Mouse (Mus musculus): ENCODE data around the gene Olfr1357.
A peak's percentile ranks its signal among the peaks of the same experiment; 100 is the strongest.
"Not testable (repeated sequence)": the region's sequence is repeated elsewhere in the genome, so short reads cannot be mapped to it uniquely, and the experiment has no call there.

The Olfr1357 gene

GRCm38 (mm10) chr10:78617974-78618373, at the start of gene Olfr1357:
Gene Olfr1357 (minus strand): TSS chr10:78618074.
- DNase-seq = no peak

GRCm38 (mm10) chr10:78666696-78667095, 48.8 kb upstream of the Olfr1357 start:
- not testable (repeated sequence) for DNase-seq

GRCm38 (mm10) chr10:78664546-78664945, 46.7 kb upstream of the Olfr1357 start:
- DNase-seq = no peak

DNA sequence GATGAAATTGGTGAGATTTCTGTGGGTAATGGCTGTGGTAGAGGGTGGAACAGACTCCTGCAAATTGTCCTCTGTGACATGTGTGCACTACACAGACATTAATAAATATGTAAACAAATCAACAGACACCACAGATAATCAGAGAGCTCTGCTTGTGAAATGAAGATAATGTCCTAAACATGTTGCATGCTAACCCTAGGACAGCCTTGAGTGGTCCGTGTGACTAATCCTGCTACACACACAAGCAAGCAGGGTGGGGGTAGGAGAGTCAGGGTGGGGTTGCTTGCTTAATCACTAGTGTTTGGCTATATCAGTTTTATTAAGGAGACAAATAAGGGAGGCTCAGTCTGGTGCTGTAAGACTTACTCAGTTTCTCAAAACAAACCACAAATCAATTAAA, 43.3 kb upstream of the Olfr1357 start:
- no peak for DNase-seq

DNA sequence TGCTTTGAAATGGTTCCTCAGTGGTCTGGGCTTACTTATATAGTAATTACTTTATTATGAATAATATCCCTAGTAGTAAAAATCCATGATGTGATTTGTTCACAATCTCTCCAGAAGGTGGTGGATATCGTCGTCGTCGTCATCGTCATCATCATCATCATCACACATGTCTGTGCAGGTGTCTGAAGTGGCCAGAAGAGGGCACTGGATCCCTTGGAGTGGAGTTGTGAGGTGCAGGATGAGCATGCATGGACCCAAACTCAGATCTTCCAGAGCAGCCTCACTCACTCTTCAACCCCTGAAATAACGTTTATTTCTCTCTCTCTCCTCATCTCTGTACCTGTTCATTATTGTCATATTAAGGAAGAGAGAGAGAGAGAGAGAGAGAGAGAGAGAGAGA, 14.4 kb upstream of the Olfr1357 start:
- DNase-seq = peak; percentile 6

GRCm38 (mm10) chr10:78630194-78630593, 12.3 kb upstream of the Olfr1357 start:
- no peak for DNase-seq

DNA sequence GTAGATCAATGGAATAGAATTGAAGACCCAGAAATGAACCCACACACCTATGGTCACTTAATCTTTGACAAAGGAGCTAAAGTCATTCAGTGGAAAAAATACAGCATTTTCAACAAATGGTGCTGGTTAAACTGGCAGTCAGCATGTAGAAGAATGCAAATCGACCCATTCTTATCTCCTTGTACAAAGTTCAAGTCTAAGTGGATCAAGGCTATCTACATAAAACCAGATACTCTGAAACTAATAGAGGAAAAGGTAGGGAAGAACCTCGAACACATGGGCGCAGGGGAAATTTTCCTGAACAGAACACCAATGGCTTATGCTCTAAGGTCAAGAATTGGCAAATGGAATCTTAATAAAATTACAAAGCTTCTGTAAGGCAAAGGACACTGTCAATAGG, 5.3 kb upstream of the Olfr1357 start:
- DNase-seq = not testable (repeated sequence)

GRCm38 (mm10) chr10:78607602-78608001, 10.3 kb downstream of the Olfr1357 start:
- DNase-seq = no peak

DNA sequence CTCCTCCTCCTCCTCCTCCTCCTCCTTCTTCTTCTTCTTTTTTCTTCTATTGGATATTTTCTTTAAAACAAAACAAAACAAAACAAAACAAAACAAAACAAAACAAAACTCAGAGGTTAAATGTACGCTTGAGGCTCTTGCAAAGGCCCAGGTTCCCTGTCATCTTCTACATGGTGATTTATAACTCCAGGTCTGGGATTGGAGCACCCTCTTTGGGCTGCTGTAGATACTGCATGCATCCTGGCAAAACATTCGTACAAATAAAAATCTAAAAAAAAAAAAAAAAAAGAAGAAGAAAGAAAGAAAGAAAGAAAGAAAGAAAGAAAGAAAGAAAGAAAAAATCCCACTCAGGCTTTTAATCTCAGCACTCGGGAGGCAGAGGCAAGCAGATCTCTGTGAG, 12.8 kb downstream of the Olfr1357 start:
- no peak for DNase-seq

- DNase-seq = no peak
These were observed 18.0 kb downstream of the Olfr1357 start for GRCm38 (mm10) chr10:78599865-78600264.

GRCm38 (mm10) chr10:78594566-78594965, 23.3 kb downstream of the Olfr1357 start:
- no peak for DNase-seq

GRCm38 (mm10) chr10:78594157-78594556, 23.7 kb downstream of the Olfr1357 start:
- DNase-seq = no peak

GRCm38 (mm10) chr10:78593736-78594135, 24.1 kb downstream of the Olfr1357 start:
- no peak for DNase-seq

- no peak for DNase-seq
These were observed 25.0 kb downstream of the Olfr1357 start for GRCm38 (mm10) chr10:78592856-78593379.

DNA sequence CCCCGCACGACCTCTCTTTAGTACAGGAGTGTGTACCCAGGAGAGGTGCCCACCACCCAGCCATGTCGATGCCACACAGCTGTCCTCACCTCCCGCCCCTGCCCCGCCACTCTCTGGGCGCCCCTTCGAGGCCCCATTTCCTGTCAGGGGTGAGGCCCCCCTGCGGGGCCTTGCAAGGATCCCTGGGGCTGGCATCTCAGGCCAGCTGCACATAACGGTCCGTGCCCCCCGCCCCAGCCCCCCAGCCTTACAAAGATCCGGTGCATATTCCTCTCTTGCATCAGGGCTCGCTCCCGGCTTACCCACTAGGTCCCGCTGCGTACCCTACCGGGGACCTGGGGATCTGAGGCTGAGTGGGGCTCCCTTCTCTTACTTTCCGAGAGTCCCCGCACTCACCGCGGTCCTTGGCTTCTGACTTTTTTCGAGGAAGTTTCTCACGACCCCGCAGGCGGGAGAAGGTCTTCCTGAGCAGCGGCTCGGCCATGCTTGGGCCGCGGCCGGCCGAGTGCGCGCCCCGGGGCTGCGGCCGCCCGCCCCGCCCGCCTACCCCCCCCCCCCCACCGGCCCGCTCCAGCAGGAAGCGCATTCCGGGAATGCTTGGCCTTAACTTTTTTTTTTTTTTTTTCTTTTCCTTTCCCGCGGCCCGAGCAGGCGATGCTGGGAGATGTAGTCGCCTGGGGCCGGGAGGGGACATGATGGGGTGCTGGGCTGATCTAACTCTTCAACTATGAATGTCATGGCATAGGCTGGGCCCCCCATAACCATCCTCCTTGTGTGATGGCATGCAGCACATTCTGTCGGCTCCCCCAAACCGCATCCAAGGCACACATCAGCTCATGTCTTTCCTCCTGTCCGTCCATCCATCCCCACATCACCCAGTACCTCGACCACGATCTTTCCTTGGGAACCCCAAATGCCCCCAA, 26.2 kb downstream of the Olfr1357 start, which contains the start of gene Syde1:
Gene Syde1 (minus strand): TSS at position 559 of the 923 bp plus-strand sequence.
- peak; percentile 34 for DNase-seq

GRCm38 (mm10) chr10:78590744-78591143, 27.1 kb downstream of the Olfr1357 start:
- no peak for DNase-seq

GRCm38 (mm10) chr10:78589901-78590300, 28.0 kb downstream of the Olfr1357 start:
- no peak for DNase-seq

GRCm38 (mm10) chr10:78589291-78589690, 28.6 kb downstream of the Olfr1357 start:
- no peak for DNase-seq

- DNase-seq = no peak
These were observed 31.8 kb downstream of the Olfr1357 start for GRCm38 (mm10) chr10:78586026-78586425.

GRCm38 (mm10) chr10:78585606-78586005, 32.3 kb downstream of the Olfr1357 start:
- DNase-seq = no peak

GRCm38 (mm10) chr10:78584996-78585395, 32.9 kb downstream of the Olfr1357 start:
- no peak for DNase-seq

- no peak for DNase-seq
These were observed 33.9 kb downstream of the Olfr1357 start for GRCm38 (mm10) chr10:78583939-78584338.

GRCm38 (mm10) chr10:78583347-78583746, 34.5 kb downstream of the Olfr1357 start:
- DNase-seq = no peak

- no peak for DNase-seq
These were observed 36.8 kb downstream of the Olfr1357 start for GRCm38 (mm10) chr10:78581121-78581520.

All from liver (tissue).